Mouse (Mus musculus) spleen, postnatal 14 days (tissue): ENCODE data around the gene Tpm1.

Source experiments
- DNase-seq, 2 experiments: peaks; one replicate each; pipeline ENCODE4 v3.0.0; 2021 to 2022; ENCODE audit warnings: low spot score in 2 of 2

Gene Tpm1

DNA sequence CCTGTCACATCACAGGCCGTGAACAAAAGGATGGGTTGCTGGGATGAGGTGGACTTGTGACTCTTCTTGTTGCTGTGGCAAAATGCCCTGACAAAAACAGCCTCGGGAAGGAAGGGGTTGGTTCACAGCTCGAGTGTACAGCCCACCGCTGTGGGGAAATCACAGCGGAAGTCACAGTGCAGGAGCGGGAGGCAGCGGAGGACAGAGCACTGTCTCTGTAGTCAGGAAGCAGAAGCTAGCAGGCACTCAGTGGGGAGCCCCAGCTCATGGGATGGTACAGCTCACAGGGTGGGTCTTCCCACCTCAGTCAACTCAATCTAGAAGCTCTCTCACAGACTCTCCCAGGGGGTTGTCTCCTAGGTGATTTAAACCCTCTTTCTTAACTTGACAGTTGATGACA lies 63.8 kb downstream of the Tpm1 start:
- no peak for DNase-seq

DNA sequence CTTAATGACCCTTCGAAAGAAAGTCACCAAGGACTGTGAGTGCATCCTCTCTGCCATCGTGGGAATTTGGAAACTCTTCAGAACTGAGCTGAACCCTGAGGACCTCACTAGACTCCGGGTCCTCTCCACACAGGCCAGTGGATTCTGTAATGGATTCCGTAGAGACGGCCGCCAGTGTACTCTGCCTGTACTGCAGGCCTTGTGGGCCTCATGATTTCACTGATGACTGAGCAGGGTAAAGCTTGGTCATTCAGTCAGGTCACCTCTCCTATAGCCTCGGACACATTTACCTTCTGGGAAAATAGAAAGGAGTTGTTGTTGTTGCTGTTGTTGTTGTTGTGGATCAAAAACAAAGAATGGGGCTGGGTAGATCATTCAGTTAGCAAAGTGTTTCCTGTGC lies 67.1 kb downstream of the Tpm1 start:
- DNase-seq: no peak

DNA sequence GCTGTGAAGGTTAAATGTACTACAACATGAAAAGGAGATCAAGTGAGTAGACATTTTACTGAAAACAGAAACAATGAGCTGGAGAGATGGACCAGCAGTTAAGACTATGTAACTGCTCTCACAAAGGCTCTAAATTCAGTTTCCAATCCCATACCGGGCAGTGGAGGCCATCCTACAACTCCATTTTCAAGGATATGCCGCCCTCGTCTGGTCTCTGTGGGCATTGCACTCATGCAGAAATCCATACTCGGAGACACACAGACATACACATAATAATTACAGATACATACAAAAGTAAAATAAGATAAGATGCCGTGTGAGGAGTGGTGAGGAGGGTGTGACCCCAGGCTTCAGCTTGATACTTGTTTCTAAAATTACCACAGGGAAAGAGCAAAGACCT lies 68.7 kb downstream of the Tpm1 start:
- peak; percentile 69 to 82 for DNase-seq

DNA sequence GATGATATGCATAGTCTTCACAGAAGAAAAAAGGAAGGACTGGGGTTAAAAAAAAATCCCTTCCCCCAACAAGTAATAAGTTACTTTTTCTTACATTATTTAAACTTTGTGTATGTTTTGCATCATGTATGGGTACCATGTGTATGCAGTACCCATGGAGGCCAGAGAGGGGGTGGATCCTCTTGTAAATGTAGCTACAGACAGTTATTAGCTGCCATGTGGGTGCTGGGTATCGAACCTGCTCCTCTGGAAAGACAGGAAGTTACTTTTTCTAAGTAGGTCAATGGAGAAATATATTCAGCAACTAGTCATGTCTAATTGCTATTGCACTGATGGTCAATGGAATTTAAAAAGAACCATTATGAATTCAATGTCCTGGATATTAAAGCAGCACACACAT lies 70.7 kb downstream of the Tpm1 start:
- no peak for DNase-seq

DNA sequence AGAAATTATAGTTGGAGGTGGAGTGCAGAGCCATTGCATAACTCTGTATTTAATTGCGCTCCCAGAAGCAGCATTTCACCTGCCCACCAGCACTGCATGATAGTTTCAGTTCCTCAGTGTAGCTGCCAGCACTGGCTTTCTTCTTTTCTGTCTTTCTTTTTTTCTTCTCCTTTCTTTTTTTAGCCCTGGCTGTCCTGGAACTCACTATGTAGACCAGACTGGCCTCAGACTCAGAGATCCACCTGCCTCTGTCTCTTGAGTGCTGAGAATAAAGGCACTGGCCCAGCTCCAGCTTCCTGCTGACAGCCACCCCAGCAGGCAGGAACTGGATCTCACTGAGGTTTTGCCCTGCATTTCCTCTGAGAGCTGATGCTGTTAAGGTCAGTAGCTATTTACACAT lies 71.2 kb downstream of the Tpm1 start:
- DNase-seq: no peak

DNA sequence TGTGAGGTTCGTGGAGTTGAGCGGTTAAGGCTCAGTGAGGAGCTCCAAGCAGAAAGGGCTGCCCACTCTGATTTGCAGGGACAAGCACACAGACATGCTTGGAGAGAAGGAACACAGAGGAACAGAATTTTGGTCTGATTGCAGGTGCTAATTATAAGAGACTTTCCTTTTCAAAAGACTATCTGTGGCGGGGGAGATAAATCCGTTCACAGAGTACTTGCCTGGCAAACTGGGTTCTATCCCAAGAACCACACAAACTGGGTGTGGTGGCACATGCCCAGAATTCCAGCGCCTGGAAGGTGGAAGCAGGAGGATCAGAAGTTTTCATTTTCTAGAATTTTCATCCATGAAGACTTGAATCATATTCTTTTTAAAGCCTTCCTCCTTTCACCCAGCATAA lies 72.1 kb downstream of the Tpm1 start:
- no peak for DNase-seq

DNA sequence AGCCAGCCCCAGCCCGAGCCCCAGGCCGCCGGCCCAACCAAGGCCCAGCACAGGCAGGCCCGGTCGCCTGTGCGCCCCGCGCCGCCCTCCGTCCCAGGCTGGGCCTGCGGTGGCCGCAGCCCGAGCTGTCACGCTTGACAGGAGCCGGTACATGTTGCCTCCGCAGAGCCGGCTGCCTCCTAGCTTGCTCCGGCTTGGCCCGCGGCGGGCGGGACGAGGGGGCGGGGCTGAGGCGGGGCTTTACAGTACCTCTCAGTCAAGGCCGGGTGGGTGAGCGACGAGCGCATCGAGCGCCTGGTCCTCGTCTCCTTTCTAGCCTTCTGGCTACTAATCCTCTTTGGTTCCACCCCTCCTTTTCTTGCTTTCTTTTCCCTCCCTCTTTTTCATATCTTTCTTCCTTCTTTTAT lies 74.0 kb downstream of the Tpm1 start, which contains the start of gene Lactb:
Gene Lactb (minus strand): TSS at position 246 of the 407 bp plus-strand sequence.
- peak; percentile 93 to 94 for DNase-seq

DNA sequence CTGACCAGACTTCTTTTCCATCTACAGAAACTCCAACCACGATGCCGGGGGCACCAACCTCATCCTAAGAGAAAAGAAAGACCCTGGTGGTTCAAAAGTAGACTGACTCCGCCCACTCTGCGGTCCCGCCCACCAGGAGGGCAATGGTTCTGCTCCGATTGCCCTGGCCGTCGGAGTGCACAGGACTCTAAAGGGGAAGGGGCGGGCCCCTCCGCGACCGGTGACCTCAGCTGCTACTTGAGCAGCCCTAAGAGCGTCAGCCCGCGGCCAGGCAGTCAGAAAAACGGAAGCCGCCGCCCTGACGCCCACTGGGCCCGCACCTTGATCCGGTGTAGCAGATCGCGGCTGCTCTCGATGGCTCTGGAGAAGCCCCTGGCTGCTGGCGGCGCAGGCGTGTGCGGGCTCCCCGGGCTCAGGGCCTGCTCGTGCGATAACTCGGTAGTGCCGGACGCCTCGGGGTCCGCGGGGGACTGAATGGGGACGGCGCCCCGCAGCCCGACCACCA lies 74.4 kb downstream of the Tpm1 start:
- DNase-seq: peak; percentile 67 to 78
